Mouse (Mus musculus): ENCODE measurements around the gene Fam183b. TPM values are rescaled to one million over a fixed set of nuclear protein-coding genes. Genes with fewer than 3 reads are reported as not detected.

Gene Fam183b
- polyA plus RNA-seq, 1 experiment from 2014 or later, result 6.6 TPM

Other genes with a start within 250 kb of the Fam183b start
- 0.12 TPM in 1 of 2 replicates, not detected in the other for gene Olfr328, start 246.3 kb downstream of the Fam183b start, polyA plus RNA-seq (2014; fragmentation: Nextera tagmentation; extraction: Ambion mirVana)
- not detected in 2 replicates for gene Olfr224, start 231.4 kb downstream of the Fam183b start, polyA plus RNA-seq (2014; fragmentation: Nextera tagmentation; extraction: Ambion mirVana)
- gene Olfr325, start 224.2 kb downstream of the Fam183b start, polyA plus RNA-seq (2014; fragmentation: Nextera tagmentation; extraction: Ambion mirVana), result not detected in 2 replicates
- not detected in 2 replicates for gene Olfr324, start 206.8 kb downstream of the Fam183b start, polyA plus RNA-seq (2014; fragmentation: Nextera tagmentation; extraction: Ambion mirVana)
- gene 2210407C18Rik, start 185.9 kb downstream of the Fam183b start, polyA plus RNA-seq (2014; fragmentation: Nextera tagmentation; extraction: Ambion mirVana), result not detected in 2 replicates
- not detected in 2 replicates for gene Olfr323, start 171.5 kb downstream of the Fam183b start, polyA plus RNA-seq (2014; fragmentation: Nextera tagmentation; extraction: Ambion mirVana)
- gene Trim58, start 161.5 kb downstream of the Fam183b start, polyA plus RNA-seq (2014; fragmentation: Nextera tagmentation; extraction: Ambion mirVana), result 0.09 and 0.16 TPM in 2 replicates
- not detected in 2 replicates for gene Olfr322, start 143.2 kb downstream of the Fam183b start, polyA plus RNA-seq (2014; fragmentation: Nextera tagmentation; extraction: Ambion mirVana)
- gene Olfr320, start 120.9 kb downstream of the Fam183b start, polyA plus RNA-seq (2014; fragmentation: Nextera tagmentation; extraction: Ambion mirVana), result not detected in 2 replicates
- gene Olfr319, start 102.8 kb downstream of the Fam183b start, polyA plus RNA-seq (2014; fragmentation: Nextera tagmentation; extraction: Ambion mirVana), result not detected in 2 replicates
- not detected in 2 replicates for gene Olfr318, start 77.9 kb downstream of the Fam183b start, polyA plus RNA-seq (2014; fragmentation: Nextera tagmentation; extraction: Ambion mirVana)
- gene Olfr317, start 62.7 kb downstream of the Fam183b start, polyA plus RNA-seq (2014; fragmentation: Nextera tagmentation; extraction: Ambion mirVana), result 0.19 and 0.25 TPM in 2 replicates
- not detected in 2 replicates for gene Olfr316, start 49.2 kb downstream of the Fam183b start, polyA plus RNA-seq (2014; fragmentation: Nextera tagmentation; extraction: Ambion mirVana)
- gene Olfr315, start 28.8 kb downstream of the Fam183b start, polyA plus RNA-seq (2014; fragmentation: Nextera tagmentation; extraction: Ambion mirVana), result not detected in 2 replicates
- not detected in 2 replicates for gene Olfr314, start 19.0 kb downstream of the Fam183b start, polyA plus RNA-seq (2014; fragmentation: Nextera tagmentation; extraction: Ambion mirVana)
- gene Olfr313, start 13.0 kb upstream of the Fam183b start, polyA plus RNA-seq (2014; fragmentation: Nextera tagmentation; extraction: Ambion mirVana), result not detected in 2 replicates
- not detected in 2 replicates for gene Olfr312, start 27.3 kb upstream of the Fam183b start, polyA plus RNA-seq (2014; fragmentation: Nextera tagmentation; extraction: Ambion mirVana)
- gene Olfr311, start 37.3 kb upstream of the Fam183b start, polyA plus RNA-seq (2014; fragmentation: Nextera tagmentation; extraction: Ambion mirVana), result not detected in 2 replicates
- gene Gm12258, start 45.2 kb upstream of the Fam183b start, polyA plus RNA-seq (2014; fragmentation: Nextera tagmentation; extraction: Ambion mirVana), result 23.7 and 26.8 TPM in 2 replicates
- 9.1 and 14.4 TPM in 2 replicates for gene 2810021J22Rik, start 65.3 kb upstream of the Fam183b start, polyA plus RNA-seq (2014; fragmentation: Nextera tagmentation; extraction: Ambion mirVana)
- gene Zfp39, start 102.3 kb upstream of the Fam183b start, polyA plus RNA-seq (2014; fragmentation: Nextera tagmentation; extraction: Ambion mirVana), result 5.9 and 9.1 TPM in 2 replicates
- 0.09 TPM in 1 of 2 replicates, not detected in the other for gene Btnl10, start 115.9 kb upstream of the Fam183b start, polyA plus RNA-seq (2014; fragmentation: Nextera tagmentation; extraction: Ambion mirVana)
- gene Rnf187, start 137.0 kb upstream of the Fam183b start, polyA plus RNA-seq (2014; fragmentation: Nextera tagmentation; extraction: Ambion mirVana), result 641 and 678 TPM in 2 replicates
- gene Hist3h2ba, start 147.0 kb upstream of the Fam183b start, polyA plus RNA-seq (2014; fragmentation: Nextera tagmentation; extraction: Ambion mirVana), result 239 and 784 TPM in 2 replicates
- gene Hist3h2a, start 152.7 kb upstream of the Fam183b start, polyA plus RNA-seq (2014; fragmentation: Nextera tagmentation; extraction: Ambion mirVana), result 129 and 130 TPM in 2 replicates
- gene Trim17, start 152.7 kb upstream of the Fam183b start, polyA plus RNA-seq (2014; fragmentation: Nextera tagmentation; extraction: Ambion mirVana), result 1.1 and 1.3 TPM in 2 replicates
- 18.6 and 20.8 TPM in 2 replicates for gene Trim11, start 176.1 kb upstream of the Fam183b start, polyA plus RNA-seq (2014; fragmentation: Nextera tagmentation; extraction: Ambion mirVana)

Measured in midbrain, embryonic 14.5 days (tissue).